Mouse (Mus musculus) kidney, adult 11 months (tissue): Measurements from ENCODE around the gene Fhit.

Experiments
- DNase-seq: peaks from one replicate; pipeline ENCODE4 v3.0.0; 2022

The Fhit gene

DNA sequence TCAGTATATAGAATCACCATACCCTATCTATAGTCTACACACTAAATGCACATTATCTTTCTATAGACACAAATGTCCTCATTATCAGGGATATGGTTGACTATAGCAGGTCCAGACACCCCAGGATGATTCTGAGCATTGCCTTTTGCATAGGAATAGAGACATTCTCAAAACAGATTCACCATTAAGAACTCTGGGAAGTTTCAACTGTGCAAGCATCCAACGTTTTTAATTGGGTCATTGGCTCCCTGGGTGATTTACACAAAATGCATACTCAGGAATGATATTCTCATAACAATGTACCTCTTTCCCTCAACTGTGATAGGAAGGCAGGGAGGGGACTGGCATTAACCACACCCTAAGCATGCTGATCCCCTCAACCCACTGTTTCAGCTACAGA, 1503.4 kb downstream of the Fhit start:
- no peak for DNase-seq

DNA sequence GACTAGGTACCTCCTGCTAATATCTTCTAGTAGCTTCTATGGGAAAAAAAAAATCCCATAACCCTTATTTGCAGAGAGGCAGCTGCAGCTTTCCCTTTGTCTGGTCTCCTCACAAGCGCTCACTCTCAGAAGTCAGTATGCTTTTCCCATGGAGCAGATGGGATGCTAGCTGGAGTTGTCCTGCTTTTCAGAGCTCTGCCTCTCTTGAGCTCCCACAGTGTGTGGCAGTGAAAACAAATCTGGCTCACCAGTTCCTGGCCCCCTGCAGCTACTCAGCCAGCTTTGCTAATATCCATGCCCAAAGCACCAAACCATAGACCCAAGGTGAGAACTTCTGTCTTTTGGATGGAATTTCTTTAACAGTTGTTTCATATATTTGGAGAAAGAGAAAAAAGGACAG, 1510.4 kb downstream of the Fhit start:
- no peak for DNase-seq

DNA sequence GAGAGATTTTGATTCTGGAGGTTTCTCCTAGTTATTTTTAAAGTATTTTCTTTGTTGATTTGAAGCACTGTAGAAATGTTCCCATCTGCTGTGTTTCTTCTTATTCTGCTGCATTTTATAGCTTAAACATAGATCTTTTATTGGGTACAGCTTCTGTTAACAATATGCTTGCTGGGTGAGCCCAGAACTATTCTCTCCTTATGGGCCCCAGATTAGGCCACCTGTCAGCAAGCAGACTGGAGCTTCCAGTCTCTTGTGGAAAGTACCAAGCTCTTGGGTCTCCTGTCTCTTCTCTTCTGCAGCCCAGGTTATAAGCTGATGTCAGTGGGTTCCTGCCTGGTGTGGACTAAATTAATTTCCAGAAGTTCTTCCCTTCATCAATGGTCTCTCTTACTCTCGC, 1513.4 kb downstream of the Fhit start:
- no peak for DNase-seq

DNA sequence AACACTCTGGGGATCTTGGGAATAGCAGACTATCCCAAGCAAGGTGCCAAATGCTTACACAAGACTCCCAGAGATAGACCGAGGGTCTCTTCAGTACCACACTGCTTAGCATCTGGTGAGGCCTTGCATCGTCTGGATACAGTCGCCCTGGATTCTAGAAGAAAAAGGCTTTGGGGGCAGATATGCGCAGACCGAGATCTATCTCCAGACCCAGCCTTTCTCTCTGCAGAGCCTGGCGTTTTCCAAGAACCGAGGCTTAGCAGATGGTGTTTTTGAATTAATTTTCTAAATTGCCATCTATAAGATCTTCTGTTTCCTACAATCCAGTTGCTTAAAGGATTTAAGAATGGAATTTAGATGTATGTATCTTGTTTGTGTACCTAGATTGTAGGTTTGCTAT, 1515.6 kb downstream of the Fhit start:
- no peak for DNase-seq

DNA sequence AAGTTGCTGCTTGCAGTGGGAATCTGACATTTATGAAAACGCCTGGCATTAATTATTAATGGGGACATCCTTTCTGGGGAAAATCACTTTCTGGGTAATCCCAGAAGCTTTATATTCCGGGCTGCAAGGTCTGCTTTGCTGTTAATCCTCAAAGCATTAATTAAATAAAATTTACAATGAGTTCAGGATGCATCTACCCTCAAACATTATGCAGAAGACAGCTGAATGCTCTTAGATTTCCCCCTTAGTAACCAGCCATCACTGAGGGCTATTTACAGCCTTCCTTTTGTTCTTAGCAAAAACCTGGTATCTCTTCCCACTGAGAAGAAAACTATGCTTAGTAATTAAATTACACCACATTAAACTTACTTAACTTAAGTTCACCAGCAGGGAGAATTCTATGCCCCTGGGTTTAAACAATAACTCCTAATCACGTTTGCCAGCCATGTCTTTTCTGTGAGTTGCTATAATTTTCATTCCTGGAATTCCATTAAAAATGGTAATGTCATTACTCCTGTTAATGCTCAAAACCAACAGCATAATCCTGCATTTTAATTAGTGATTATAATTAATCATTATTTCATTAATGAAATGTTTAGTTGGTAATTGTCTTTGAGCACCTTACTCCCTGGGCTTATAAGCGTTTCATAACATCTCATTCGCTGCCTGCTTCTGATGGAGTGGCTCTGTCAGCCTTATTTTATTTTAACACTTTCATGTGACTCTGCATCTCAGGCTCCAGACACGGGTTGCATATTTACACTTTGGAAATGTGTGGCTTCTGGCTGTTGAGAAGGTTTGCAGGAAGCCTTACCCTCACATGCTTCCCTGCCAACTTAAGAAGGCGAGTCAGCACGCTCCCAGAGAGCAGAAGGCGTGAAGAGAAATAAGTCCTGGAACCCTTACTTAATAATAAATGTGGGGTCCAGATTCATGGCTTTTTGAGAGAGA, 1517.3 kb downstream of the Fhit start:
- peak; percentile 40 for DNase-seq

DNA sequence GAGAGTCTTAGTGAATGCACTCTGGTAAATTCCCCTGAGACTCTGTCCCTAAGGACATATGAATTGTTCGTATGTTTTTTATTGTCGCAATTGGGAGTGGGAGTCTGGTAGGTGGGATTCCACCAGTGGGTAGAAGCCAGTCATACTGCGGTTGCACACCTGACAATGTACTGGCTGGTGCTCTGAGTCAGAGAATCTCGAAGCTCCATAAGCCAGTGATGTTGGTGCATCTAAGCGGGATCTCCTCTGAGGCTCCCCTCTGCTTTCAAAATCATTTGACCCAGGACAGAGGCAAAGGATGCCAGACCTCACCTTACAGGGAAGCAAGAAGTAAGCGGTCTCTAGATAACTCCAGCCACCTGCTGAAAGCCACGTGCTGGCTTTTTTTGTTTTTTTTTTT, 1518.1 kb downstream of the Fhit start:
- DNase-seq, result no peak

DNA sequence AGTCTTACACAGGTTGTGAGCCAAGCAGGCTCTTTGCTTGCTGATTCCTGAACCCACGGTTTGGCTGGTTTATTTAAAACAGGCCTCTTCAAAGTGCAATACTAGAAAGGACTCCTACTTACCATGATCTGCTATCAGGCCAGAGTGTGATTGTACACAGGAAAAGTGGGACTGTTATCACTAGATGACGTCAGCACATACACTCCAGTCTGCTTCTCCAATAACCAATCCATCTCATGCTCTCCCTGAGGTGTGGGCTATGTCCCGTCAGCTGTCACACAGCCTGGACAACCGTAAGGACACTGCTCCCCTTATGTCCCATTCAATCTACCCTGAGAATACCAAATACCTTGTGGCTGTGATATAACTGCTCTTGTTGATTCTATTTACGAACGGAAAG, 1519.2 kb downstream of the Fhit start:
- no peak for DNase-seq

DNA sequence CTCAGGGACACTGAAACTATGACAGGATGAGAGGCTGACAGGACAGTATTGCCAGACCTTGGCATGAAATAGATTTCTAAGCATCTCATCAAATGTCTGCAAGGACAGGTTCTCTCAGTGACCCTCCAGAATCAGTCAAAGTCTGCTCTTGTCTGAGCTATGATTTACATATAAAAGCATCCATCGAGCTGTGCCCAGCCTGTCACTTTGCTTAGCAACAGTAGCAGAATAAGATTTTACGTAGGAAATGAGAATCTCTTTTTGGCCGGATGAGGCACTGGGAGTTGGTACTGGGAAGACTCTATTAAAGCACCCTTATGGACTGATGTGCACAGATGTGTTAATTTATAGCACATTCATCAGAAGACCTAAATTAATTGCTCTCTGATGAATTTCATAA, 1519.8 kb downstream of the Fhit start:
- no peak for DNase-seq

DNA sequence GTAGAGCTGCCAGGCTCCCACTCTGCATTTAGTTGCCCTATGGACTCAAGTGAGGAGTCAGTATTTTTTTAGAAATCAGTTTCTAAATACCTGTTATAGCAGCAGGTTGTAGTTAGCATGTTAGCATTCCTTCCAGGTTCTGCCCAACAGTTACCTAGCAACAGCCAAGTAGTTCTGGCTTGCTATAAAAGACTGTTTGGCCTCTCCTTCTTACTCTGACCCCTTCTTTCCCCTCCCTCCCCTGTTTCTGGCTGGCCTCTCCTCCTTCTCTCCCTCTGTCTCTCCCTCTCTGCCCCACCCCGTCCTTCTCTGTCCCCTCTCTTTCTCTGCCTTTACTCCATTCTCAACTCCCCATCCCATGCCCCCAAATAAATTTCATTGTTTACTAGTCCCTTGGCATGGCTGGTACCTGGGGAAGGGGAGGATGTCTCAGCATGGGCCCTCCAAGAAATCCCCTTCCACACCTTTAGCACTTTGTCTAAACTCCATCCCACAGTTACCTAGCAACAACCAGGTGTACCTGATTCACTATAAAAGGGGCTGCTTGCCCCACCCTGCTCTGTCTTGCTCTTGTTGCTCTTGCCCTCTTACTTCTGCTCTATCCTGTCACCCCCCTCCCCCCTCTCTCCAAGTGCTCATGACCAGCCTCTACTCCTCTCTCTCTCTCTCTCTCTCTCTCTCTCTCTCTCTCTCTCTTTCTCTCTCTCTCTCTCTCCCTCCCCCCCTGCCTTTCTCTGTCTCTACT, 1527.4 kb downstream of the Fhit start:
- no peak for DNase-seq

DNA sequence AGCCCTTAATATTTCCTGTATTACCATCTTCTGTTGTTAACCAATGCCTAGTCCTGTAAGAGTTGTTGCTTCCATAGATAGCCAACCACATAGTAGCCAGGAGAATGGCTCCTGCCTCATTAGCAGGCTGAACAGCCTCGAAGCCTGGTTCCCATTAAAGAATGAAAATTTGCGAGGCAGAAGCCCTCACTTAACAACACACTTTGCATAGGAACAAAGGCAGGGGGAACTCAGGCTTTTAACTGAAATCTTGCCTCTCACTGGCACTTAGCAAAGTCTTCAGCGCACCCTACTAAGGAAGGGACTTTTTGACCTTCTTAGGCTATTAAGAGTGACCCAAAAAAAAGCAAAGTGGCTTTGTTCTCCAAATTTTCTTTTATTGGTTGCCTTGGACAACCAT, 1529.3 kb downstream of the Fhit start:
- DNase-seq, result no peak

DNA sequence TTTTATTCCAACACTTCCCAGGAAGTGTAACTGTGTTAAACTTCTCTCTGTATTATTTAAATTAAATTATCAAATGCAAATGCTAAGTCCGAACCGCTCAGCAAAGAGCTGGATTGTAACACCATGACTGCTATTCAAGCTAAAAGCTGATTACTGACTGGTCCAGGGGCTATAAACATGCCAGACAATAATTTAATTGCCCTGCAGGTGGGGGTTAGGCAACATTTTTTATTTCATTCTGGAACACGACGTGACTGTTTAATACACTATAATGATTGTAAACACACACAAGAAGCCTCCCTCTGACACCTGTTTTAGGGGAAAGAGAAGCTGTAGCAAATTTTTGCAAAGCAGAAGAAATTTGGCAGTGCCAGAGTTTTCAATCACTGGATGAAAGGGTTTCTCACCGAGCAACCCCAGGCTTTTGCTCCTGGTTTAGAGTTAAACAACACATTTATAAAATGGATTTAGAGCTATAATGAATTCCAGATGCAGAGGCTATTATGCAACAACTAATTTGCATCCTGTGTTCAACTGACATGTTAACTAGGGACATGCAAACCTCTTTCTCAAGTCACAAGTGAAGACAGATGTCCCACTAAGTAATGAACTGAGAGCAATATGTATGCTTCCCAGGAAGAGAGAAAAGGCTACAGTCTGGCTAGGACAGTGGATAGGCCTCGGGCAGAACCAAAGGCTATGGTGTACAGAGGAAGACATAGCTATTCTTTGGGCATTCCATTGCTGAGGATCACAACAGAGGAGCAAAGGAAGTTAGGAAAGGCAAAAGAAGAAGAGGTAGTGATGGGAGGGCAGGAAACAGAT, 1538.4 kb downstream of the Fhit start:
- DNase-seq, result no peak

DNA sequence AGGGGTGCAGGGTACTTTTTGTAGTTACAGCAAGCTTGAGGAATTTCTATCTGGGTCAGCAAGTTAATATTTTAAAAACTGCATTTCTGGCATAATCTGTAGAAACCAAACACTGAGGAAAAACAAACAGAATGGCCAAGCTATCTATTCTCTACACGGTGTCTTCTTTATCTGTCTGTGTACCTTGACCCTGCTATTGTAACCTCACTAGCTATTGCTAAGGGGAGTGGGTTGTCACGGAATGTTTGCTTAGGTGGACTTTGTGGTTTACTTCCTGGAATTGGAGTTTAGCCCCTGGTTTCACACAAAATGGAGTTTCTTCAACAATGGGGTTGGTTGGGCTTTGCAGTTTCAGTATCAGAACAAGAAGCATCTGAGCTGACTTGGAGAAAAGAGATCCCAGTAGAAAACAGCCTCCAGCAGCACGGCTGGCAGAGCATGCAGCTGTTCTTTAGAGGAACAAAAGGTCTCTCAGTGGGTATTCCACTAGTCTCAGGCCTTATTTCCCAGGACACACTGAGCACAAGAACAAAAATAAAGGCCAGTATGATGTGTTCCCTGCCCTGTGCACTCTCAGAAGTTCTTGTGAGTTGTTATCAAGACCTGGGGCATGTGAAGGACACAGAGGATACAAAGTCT, 1540.8 kb downstream of the Fhit start:
- DNase-seq, result no peak

DNA sequence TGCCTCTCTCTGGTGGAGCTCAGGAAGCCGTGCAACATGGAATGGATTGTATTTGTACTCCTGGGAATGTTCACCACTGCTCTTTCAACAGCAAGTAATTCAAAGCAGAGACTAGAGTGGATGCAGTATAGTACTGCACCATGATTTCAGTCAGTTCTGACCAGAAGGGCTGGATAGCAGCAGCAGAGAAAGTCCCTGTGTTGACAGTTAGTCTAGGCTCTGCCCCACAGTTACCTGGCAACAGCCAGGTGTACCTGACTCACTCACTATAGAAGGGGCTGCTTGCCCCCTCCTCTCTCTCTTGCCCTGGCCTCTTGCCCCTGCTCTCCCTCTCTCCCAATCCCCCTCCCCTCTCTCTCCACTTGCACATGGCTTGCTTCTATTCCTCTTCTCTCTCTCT, 1542.0 kb downstream of the Fhit start:
- DNase-seq, result no peak

DNA sequence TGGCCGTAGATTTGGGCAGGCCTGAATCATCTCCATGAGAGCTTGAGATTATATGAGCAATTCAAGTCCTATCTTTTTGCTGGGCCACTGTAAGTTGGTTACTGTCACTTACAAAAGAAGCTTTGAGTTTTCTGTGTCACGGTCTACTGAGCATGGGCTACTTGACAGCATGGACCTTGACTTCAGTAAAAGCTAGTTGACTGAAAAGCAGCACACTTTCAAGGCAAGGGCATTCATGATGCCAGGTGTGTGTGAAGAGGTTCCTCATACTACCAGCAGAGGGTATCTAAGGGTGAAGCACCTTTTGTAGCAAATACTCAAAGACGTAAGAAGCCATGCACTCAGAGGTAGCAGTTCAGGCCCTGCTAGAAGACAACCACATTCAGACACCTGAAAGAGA, 1548.7 kb downstream of the Fhit start:
- peak; percentile 22 for DNase-seq

DNA sequence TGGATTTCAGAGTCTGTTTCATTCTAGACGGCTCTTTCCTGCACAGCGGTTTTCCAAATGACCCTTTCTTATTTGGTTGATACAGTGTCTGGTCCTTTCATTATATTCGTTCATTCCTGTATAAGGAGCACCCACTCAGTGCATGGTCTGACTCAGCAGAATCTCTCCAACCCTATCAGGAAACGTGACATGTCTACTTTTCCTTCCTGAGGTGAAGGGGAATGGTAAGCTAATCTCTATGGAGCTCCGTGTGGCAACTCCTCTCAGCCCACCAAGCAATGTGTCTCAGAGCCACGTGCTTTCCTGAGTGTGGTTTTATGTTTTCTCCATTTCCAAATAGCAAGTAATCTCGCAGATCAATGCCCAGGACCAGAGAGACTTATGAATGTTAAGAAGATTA, 1552.7 kb downstream of the Fhit start:
- no peak for DNase-seq

DNA sequence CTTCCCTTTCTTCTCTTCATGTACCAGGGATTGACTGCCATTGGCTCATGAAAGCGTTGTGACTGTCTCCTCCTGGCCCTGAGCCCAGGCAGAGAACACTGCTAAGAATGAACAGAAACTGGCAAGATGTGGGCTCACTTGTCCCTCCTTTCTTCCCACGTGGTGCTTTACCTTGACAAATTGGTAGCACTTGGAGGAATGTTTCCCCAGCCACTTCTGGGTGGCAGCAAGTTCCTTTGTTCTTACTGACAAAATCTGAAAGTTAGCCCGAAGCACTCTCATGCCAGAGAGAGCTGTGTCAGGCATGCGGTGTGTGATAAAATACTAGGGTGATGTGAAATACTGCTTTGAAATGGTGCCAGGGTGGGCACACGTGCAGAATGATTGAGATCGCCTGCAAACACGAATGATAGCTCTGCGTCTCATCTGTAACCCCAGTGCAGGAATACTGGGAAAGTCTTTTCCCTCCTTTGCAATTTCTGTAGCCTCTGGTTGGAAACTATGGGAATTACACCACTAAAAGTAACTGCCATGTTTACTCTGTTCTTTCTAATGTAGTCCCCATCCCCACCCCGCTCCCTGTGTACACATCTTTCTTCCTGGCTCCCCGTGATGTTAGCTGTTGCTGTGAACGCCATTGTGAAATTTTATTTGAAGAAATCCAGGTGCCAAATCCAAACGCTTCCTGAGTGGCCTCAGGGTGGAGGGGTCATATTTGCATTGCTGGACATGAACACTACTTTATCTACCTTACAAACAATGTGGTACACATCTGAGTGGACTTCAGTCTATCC, 1555.1 kb downstream of the Fhit start:
- DNase-seq, result no peak

DNA sequence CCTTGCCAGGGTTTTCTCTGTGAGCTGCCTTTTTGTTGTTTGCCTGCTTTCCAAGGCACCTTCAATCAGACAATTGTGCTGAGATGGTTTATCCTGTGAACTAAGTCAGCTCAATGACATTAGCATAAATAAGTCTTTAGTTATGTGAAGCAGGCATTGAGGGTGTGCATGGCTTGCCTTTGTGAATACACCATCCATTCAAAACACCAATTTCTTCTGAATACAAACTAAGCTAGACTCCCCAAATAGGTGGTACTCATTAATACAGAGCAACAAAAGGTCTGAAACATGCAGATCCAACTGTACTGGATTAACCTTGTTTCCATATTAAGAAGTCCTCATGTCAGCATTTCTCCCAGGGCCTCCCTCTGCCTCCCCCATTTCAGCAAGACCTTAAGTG, 1561.6 kb downstream of the Fhit start:
- no peak for DNase-seq

DNA sequence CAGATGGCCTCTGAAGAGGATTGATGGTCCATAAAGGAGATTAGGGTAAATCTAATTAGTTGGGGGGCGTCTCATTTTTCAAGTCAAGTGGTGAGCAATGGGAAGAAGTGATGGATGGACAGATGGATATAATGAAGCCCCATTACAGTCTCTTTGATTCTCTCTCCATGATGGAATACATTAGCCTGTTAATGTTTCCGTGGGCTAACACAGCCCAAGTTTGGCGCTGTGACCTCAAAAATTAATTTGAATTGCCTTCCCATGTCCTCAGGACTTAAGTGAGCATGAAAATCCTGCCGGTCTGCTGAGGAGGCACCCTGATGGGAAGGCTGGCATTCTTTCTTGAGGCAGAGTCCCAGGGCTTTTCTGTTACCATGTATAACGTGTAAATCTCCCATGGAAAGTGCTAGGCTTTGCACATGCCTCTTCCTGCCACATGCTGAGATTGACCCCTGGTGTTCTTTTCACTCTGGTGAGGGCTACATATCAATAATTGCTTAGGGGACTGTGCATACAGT, 1564.3 kb downstream of the Fhit start:
- no peak for DNase-seq

DNA sequence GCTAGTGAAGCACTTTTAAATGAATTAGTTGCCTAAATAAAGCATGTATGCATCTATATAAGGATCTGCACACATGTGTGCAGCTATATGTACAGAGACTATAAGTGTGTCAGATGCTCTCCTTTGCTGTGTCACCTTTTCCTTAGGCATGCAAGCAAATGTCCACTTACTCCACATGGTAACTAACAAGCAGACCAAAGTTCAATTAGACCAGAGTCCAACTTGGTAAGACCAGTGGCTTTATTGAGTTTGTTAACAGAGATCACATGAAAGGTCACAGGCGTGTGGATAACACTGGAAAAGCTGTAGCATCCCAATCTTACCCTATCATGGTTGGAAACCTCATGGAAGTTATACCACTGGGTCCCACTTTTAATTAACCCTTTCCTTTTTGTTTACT, 1572.7 kb downstream of the Fhit start:
- DNase-seq, result no peak

DNA sequence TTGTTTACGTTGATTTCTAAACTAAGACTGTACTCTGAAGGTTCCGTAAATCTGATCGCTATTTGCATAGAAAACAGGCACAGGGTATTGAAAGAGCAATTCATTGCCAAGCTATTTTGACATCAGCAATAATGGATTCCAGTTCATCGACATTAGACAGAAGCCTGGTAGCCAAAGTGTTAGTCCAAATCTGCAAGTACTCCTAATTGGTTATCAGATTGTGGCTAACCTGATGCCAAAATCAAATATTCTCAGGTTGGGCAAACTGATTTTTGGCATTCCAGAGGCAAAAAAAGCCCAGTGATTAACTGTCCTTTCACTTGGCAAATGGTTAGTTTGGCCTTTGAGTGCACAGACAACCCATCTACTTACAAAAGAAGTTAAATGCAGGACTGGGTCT, 1573.9 kb downstream of the Fhit start:
- DNase-seq, result no peak

DNA sequence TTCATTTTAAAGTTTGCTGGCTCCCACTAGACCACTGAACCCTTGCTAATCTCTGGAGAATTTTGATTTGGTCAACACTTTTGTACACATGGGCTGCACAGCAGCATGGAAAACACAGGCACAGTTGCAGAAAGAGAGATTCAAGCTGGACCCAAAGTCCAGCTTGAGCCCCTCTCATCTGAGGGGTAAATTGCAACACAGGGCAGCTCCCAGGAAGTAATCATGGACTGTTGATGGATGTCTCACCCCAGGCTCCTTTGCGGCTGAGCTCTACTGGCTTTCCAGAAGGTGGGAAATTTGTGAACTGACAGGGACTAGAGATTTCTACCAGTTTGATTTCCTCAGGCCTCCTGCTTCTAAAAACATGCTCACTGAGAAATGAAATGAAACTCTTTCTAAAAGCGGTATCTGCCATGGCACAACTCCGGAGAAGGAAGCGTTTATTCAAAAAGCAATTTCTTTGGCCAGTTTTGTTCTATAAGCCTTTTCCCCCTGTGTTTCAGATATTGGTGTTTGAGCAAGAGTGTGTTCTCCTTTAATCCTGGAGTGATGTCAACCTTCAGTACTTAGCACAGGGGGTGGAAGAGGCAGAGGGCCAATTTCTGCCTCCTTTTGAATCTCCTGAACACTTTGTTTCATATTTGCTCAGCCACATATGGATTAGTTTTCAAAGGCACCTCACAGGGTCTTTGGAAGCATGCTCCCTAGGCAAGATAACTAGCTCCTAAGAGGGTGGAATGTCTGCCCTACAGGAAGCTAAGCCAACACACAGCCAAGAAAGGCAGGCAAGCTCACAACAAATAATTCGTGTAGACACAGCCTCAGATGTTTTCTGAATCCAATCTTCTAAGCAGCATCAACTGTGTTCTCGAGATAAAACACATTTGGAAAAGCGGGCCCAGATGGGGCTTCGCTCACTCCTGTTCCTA, 1578.3 kb downstream of the Fhit start:
- DNase-seq, result no peak
